Mouse (Mus musculus): ENCODE results near the gene Nudt17.
A peak's percentile ranks its signal among the peaks of the same experiment; 100 is the strongest.
"Not testable (repeated sequence)": the region's sequence is repeated elsewhere in the genome, so short reads cannot be mapped to it uniquely, and the experiment has no call there.

Gene Nudt17

GRCm38 (mm10) chr3:96669727-96670468 is 38.5 kb downstream of the Nudt17 start, which contains the start of gene Ankrd35:
Ankrd35 (plus strand) TSS chr3:96670131.
- peak; percentile 95 for DNase-seq (ENCODE audit: low read depth)

- DNase-seq (ENCODE audit: low read depth) = peak; percentile 17
Measured at GRCm38 (mm10) chr3:96668424-96669067, 39.8 kb downstream of the Nudt17 start.

- DNase-seq (ENCODE audit: low read depth) = peak; percentile 71
Measured at GRCm38 (mm10) chr3:96667316-96667715, 41.0 kb downstream of the Nudt17 start.

- no peak for DNase-seq (ENCODE audit: low read depth)
Measured at GRCm38 (mm10) chr3:96666916-96667315, 41.4 kb downstream of the Nudt17 start.

GRCm38 (mm10) chr3:96665732-96666363 is 42.5 kb downstream of the Nudt17 start:
- not testable (repeated sequence) for DNase-seq (ENCODE audit: low read depth)

- peak; percentile 76 for DNase-seq (ENCODE audit: low read depth)
Measured at GRCm38 (mm10) chr3:96663432-96664239, 44.7 kb downstream of the Nudt17 start.

- DNase-seq (ENCODE audit: low read depth) = no peak
Measured at GRCm38 (mm10) chr3:96662731-96663316, 45.5 kb downstream of the Nudt17 start.

GRCm38 (mm10) chr3:96660901-96661300 is 47.5 kb downstream of the Nudt17 start:
- DNase-seq (ENCODE audit: low read depth) = no peak
